Mouse (Mus musculus): ENCODE measurements around the gene Cep295.
"Not testable (repeated sequence)": the region's sequence is repeated elsewhere in the genome, so short reads cannot be mapped to it uniquely, and the experiment has no call there.

The Cep295 gene

DNA sequence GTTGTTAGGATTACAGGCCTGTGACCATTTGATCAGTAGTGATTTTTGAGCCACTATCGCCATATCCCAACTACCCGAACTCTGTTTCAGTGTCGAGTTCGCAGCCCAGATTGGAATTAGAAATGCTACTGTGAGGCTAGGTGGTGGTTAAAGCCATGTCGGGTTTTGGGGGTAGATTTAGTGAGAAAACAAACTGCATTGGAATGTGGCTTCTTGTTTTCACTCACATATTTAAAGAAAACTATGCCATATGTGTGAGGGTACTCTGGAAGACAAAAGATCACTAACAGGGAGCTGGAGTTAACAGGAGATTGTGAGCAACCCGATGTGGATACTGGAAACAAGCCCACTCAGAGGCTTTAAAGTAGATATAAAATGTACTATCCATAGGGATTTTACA lies 50.3 kb downstream of the Cep295 start:
- no peak for DNase-seq (ENCODE audit: low spot score in 2 of 2)

DNA sequence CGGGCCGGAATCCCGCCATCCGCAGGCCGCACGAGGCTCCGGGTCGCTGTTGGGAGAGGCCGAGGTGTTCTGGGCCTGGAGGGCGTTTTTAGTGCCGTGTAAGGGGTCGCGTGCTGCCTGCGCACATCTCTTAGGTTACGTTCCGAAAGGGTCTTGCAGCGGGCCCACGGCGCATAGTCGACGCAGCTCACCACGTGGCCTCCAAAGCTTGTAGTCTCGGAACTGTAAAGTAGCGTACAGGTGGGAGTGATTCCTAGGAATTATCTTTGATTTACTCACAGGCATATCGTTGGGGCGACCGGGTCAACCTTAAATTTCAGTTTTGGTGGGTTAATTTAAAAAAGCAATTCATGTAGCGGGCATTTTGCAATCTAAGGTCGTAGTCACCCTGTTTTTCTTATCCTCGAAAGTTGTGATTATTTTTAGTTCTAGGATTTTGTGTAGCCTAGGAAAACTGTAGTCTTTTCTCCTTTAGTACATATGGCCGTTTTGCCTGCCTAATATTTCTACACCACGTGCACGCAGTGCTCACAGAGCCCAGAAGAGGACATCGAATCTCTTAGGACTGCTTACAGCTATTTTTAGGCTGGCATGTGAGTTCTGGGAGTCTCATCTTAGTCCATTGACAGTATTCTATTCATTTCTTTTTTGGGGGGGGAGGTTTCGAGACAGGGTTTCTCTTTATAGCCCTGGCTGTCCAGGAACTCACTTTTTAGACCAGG lies 51.0 kb downstream of the Cep295 start, which contains the start of gene 4931406C07Rik:
Gene 4931406C07Rik, minus strand, starts transcription at position 51 of the 722 bp plus-strand sequence.
- no peak for DNase-seq (ENCODE audit: low spot score in 2 of 2)

DNA sequence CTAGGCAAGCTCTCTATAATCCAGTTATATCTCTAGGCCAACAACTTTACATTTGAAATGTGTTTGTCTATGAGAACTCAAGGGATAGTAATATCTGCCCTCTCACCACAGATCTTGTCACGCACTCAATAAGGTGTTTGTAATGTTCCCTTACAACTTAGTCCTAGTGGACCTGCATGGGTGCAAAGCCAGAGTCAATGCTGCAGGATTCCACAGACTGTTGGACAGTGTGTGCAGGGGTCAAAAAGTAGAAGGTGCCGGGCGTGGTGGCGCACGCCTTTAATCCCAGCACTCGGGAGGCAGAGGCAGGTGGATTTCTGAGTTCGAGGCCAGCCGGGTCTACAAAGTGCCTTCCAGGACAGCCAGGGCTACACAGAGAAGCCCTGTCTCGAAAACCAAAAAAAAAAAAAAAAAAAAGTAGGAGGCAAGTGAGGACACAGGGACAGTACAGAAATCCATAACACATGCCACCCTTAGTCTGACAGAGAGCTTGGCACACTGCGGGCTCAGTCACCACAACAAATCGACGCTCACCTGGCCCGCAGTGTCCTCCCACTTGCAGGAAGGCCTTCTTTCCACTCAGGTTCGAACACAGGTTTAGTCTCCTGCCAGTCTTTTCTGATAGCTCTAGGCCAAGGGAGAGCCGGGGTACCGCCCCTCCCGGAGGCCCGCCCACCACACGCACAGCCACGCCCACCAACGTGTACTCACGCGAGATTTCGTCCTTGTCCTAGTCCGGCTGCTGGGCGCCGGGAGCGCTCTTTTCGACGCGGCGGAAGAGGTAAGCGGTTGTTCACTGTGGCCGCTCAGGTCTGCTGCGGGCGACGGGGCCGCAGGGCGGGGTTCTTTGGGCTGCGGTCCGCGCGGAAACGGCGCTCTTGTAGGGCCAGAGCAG lies 51.8 kb downstream of the Cep295 start, which contains the start of gene Taf1d:
Gene Taf1d, plus strand, starts transcription at position 712 of the 895 bp plus-strand sequence.
- peak; percentile 96 for DNase-seq (ENCODE audit: low spot score in 2 of 2)

DNA sequence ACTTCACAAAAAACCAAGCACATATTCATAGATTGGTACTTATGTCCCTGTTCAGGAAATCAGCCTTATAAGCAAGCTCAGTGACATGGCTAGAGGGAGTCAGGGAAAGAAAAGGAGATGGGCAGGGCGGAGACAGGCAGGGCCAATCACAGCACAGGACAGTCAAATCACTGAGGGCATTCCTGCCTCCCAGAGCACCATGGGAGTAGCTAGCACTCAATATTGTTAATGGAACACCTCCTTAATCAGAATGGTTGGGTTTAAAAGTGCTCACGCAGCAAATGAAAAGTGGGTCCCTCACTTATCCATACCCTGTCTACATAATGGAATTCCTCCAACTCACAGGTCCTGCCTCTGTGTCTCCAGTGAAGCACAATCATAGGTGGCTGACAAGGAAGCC lies 54.7 kb downstream of the Cep295 start:
- no peak for DNase-seq (ENCODE audit: low spot score in 2 of 2)

DNA sequence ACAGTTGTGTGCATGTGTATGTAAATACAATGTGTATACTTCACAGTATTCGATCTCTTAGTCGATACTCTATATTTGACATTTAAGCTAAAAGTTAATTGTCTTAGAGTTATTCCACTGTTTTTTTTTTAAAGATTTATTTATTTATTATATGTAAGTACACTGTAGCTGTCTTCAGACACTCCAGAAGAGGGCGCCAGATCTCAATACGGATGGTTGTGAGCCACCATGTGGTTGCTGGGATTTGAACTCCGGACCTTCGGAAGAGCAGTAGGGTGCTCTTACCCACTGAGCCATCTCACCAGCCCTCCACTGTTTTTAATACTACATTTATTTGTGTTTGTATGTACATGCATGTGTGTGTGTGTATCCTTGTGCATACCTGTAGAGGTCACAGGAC lies 55.6 kb downstream of the Cep295 start:
- DNase-seq (ENCODE audit: low spot score in 2 of 2): not testable (repeated sequence)

DNA sequence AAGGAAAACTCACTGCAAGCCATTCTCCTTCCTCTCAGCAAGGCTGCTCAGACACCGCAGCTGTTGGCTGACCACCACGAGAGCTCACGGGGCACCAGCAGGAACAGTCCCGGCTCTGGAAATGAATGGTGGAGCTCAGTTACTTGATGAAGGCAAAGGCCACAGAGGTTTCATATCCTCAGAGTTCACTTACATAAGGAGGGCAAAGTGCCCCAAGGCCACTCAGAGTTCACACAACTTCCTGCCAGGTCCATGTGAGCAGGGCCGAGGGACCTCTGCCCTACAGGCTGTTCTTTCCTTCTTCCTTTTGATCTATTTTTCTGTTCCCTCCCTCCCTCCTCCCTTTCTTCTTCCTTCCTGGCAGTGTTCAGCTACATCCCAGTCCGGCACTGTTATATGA lies 56.2 kb downstream of the Cep295 start:
- DNase-seq (ENCODE audit: low spot score in 2 of 2): peak in 1 of 2 experiments; percentile 13

DNA sequence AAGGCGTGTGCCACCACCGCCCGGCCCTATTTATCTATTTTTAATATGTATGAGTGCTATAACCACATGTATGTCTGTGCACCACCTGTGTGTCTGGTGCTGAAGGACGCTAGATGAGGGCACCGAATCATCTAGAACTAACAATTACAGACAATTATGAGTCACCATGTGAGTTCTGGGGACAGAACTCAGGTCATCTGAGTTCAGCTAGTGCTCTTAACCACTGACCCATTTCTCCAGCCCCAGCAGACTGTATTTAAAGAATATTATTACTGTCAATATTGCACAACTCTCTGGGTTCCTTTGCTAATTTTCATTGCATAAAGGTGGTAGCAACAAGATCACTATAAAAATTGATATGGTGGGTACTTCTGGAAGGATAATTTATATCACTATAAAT lies 57.5 kb downstream of the Cep295 start:
- DNase-seq (ENCODE audit: low spot score in 2 of 2): no peak

DNA sequence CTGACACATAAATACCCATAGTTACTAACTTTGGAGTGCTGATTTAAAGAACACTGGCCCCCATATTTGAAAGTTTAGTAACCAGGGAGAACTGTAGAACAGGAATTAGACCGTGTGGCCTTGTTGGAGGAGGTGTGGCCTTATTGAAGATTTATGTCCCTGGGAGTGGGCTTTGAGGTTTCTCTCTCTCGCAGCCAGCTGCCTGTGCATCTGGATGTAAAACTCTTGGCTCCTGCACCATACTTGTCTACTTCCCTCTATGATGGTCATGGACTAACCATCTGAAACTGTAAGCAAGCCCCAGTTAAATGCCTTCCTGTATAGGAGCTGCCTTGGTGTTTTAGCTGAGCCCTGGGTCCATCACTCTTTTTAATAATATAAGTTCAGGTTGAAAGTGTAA lies 59.1 kb downstream of the Cep295 start:
- DNase-seq (ENCODE audit: low spot score in 2 of 2): no peak

DNA sequence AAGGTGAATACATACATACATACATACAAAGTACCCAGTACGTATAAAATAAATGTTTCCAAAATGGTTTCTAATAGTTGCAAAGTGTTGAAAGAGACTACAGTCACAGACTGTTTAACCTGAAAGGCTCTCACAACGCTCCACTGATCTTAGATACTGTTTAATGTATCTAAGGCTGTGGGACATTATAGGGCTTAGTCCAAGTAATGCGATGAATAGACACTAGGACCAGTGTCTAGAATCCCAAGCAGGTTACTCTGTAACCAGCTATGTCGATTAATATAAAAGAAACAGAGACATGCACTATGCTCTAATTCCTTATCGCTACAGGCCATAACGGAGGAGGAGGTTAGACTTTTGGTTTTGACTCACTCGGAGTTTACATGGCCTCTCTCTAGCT lies 60.5 kb downstream of the Cep295 start:
- DNase-seq (ENCODE audit: low spot score in 2 of 2): no peak

DNA sequence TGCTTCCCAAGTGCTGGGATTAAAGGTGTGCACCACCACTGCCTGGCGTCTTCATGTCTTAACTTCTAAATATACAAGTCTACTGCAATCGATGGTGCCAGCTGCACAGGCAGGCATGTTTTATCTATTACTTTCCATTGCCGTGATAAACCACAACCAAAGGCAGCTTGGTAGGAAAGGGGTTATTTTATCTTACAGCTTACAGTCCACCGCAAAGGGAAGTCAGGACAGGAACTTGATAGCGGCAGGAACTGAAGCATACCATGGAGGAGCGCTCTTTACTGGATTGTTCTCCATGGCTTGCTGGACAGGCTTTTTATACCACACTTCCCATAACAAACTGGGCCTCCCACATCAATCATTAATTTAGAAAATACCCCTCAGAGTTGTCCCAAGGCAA lies 68.3 kb downstream of the Cep295 start:
- no peak for DNase-seq (ENCODE audit: low spot score in 2 of 2)

DNA sequence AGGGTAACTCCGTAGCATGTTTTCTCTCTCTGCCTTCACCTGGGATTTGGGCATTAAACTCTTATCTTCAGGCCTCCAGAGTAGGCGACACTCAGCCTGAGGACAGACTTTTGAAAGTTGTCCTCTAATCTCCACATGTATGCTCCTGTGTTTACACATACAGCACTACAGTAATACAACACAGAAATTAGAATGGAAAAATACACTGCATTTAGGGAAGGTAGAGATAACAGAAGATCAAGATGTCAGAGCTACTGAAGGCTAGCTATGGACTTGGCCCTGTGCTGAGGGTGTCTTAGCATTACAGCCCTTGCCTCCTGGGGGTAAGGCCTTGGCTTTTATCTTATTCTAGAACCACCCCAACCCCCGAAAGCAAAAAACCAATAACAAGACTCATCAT lies 69.2 kb downstream of the Cep295 start:
- no peak for DNase-seq (ENCODE audit: low spot score in 2 of 2)

DNA sequence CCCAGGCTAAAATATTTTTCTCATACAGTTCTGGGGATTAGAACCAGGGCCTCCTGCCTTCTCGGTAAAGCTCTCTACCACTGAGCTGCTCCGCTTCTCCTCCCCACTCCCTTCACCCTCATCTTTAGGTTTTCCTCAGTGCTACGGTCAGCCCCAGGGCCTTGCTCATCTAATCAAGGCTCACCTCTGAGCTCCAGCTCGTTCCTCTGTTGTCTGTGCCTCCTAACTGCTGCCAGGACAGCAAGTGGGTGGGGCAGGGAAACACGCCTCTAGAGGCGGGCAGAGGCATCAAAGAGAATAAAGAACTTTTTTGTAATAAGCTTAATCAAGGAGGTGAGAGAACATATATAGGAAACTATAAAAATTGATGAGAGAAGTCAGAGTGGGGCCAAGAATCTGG lies 69.7 kb downstream of the Cep295 start:
- no peak for DNase-seq (ENCODE audit: low spot score in 2 of 2)

DNA sequence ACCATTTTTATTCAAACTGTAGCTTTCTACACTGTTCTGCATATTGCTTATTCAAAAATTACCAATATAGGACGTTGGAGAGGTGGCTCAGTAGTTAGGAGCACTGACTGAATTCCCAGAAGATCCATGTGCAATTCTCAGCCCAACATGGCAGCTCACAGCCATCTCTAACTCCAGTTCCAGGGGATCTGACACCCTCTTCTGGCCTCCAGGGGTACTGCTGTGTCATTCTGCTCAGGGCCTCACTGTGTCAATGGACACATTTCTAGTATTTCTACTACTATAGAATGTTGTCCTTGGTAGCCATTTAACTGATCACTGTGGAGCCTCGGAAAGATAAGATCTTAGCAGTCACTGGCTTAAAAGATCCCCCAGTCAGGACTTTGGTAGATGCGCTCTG lies 72.1 kb downstream of the Cep295 start:
- DNase-seq (ENCODE audit: low spot score in 2 of 2): no peak

DNA sequence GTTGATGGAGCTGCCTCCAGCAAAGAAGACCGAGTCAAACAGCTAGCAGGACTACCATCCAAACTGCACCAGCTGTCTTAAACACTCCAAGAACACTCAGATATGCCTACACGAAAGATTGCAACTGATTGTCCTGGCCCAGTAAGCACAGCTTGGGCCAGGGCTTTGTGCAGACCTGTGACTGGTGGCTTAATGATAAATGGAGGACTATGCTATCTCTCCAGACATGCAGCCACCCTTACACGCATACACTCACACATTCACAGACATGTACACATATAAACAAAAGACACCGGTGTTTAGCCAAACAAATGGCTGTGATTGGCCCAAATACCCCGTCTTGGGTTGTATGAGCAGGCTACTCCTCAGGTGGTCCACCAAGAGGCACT lies 77.1 kb downstream of the Cep295 start:
- no peak for DNase-seq (ENCODE audit: low spot score in 2 of 2)

DNA sequence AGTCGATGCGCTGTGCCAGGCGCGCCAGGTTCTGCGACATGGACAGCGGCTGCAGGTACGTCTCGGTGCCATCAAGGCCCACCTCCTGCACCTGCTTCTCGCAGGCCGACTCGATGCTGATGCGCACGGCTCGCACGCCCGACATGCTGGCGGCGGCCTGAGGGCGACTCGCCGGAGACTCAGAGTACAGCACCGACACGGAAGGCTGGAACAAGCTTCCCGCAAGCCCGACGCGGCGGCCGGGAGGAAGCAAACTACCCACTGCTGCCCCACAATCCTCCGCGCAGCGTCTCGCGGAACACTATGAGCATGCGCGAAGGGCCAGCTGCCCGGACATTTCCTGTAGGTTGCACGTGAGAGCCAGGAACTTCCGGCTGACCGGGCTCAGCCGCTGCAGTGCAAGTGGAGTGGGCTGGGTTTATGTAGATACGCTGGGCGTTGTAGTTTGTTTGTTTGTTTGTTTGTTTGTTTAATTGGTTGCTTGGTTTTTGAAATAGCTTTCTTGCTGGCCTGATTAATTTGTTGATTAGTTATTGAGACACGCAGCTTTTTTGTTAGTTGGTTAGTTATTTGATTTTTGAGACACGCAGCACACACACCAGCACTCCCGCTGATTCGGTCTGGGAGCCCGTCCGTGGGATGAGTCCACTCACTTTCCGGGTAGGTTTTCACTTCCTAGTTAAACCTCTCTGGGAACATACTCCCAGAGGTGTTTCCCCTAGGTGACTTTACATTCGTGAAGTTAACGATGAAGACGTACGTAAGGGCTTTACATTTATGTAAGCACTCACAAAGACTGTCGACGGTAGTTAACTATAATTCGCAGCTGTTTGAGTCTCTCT lies 77.7 kb downstream of the Cep295 start, which contains the start of gene Med17:
Gene Med17, minus strand, starts transcription at position 283 of the 842 bp plus-strand sequence.
- DNase-seq (ENCODE audit: low spot score in 2 of 2): peak; percentile 94 to 97

DNA sequence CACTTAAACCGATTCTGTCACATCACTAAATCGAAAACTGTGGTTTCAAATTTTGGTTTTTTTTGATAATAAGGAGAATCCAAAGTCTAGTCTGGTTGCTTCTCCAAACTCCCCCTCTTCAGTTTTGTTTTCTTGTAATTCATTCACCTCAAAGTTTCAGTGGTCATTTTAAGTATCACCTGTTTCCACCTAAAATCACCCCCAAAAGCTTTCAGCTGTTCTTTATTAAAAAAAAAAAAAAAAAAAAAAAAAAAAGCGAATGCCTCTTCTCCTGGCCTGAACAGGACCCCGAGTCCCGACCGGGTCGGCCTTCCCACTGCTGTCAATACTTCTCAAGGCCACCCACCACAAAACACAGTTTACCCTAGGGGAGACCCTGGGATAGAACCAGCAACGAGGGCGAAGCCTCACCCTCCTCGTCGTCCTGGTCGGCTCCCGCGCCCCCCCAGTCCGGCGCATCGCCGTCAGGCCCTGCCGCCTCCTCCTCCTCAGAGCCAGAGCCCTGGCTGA lies 78.4 kb downstream of the Cep295 start:
- no peak for DNase-seq (ENCODE audit: low spot score in 2 of 2)

DNA sequence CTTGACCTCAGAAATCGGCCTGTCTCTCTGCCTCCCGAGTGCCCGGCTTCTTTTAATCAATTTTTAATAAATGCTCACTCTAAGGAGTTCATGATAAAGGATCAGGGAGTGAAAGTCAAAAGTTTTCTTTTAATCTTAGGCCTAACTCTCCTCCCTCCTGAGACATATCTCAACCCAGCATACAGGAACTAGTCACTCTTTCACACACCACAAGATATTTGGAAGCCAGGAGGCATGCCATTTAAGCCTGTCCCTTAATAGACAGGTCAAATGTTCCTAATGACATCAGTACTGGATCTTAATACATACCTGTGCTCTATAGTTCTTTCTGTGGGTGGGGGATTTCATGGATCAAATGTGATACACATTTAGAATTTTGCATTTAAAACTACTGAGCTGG lies 79.2 kb downstream of the Cep295 start:
- no peak for DNase-seq (ENCODE audit: low spot score in 2 of 2)

DNA sequence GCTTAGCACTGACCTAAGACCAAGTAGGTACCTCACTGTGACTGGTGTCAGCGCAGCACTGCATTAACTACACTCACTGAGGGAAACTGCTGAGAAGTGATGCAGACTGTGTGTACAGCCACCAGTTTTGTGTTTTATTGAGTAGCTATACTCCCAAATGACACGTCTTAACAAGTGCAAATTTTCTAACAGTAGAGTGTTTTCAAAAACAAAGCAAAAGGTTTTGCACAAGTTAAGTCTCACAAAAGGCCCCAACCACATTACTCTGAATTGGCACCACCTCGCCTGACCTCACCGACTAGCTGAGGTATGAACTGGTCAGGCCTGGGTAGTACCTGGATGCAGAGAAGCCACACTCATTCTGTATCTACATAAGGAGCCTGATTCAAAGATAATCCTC lies 80.7 kb downstream of the Cep295 start:
- no peak for DNase-seq (ENCODE audit: low spot score in 2 of 2)

DNA sequence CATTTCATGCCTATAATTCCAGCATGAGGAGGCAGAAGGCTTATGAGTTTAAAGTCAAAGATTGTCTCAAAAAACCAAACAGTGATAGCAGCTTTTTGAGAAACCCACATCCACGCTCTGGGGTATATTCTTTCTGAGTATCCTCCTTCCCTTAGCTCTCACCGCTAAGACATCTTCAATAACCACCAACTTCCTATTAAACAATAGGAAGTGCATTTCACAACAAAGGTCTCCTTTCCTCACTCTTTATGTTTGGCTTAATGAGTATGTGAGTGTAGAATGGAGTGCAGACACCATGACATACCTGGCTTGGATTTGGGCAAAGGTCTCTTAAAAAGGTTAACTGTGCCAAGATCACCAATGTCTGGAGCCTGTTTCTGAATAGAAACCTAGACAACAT lies 83.6 kb downstream of the Cep295 start:
- no peak for DNase-seq (ENCODE audit: low spot score in 2 of 2)
